Mouse (Mus musculus): ENCODE data around the gene Gm9887. TPM values are rescaled to one million over a fixed set of nuclear protein-coding genes. Genes with fewer than 3 reads are reported as not detected.
"Not testable (repeated sequence)": the region's sequence is repeated elsewhere in the genome, so short reads cannot be mapped to it uniquely, and the experiment has no call there.

The Gm9887 gene
- total and polyA plus RNA-seq, 3 experiments, result 3.4 to 4.3 TPM; not detected in 1

DNA sequence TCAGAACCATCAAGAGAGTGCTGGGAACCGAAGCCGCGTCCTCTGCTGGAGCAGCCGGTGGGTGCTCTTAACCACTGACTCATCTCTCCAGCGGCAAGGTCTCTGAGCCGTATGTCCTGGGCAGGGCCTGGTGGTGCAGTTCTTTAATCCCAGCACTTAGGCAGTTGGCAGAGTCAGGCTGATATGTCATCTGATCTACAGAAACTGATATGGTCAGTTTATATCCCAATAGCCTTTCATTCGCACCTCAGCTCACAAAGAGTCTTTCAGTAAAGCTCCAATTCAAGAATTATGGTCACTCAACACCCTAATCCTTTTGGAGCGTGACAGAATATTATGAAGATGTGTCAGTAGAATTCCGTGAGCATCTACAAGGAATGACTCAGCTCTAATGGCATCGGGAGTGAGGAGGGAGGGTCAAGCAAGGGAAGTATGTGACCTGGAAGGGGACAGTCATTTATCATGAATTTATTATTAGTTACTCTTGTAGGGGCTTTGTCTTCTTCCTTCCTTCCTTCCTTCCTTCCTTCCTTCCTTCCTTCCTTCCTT is 16.1 kb upstream of the Gm9887 start:
- dilution Hi-C loops (cut with MboI; ENCODE audit: extremely low pct_ligation_motif_present, extremely low pct_unique_long_range_greater_than_20kb, low sequenced_read_pairs) (no loop called here), in situ Hi-C loops (cut with MboI; ENCODE audit: low pct_ligation_motif_present, low pct_unique_long_range_greater_than_20kb, low sequenced_read_pairs) (no loop called here)
- H3K36me3 ChIP-seq (replicated peaks in 1 of 2; ENCODE audit: control insufficient read depth in 1 of 2, insufficient read depth in 1 of 2, low read length in 1 of 2), result no peaks in the 10 kb centered on the region
- no peaks in the 10 kb centered on the region for H3K9me3 ChIP-seq (replicated peaks; ENCODE audit: low read length)
- H3K27ac ChIP-seq (ENCODE audit: insufficient read depth, low read depth), result no peak overlapping the region
- no peak overlapping the region for H3K4me3 ChIP-seq (replicated peaks in 1 of 3; ENCODE audit: low read depth in 2 of 3, low read length in 2 of 3, poor library complexity in 1 of 3)
- no peaks in the 10 kb centered on the region for H3K27me3 ChIP-seq (replicated peaks)
- no peak overlapping the region for H3K4me2 ChIP-seq (ENCODE audit: insufficient read depth, low read depth, poor library complexity, severe bottlenecking)
- TF ChIP-seq SIN3A (IDR thresholded peaks at IDR 0.05; ENCODE audit: low read length), result no peak
- TF ChIP-seq MAX (IDR thresholded peaks at IDR 0.05; ENCODE audit: low read length), result no peak
- TF ChIP-seq TBP (conservative IDR thresholded peaks at IDR 0.05; ENCODE audit: low read depth, low read length), result no peak
- TF ChIP-seq UBTF (IDR thresholded peaks at IDR 0.05; ENCODE audit: low read depth, low read length), result no peak
- no peak for TF ChIP-seq ELF1 (IDR thresholded peaks at IDR 0.05; ENCODE audit: low read depth, low read length)
- no peak for TF ChIP-seq IRF4 (IDR thresholded peaks at IDR 0.05; ENCODE audit: low read depth, low read length)
- no peak for TF ChIP-seq EP300 (IDR thresholded peaks at IDR 0.05; ENCODE audit: low read length)
- TF ChIP-seq JUND (conservative IDR thresholded peaks at IDR 0.05; ENCODE audit: low read depth, low read length), result no peak
- no peak for TF ChIP-seq ZC3H11A (IDR thresholded peaks at IDR 0.05; ENCODE audit: low read depth, low read length)
- no peak for TF ChIP-seq HCFC1 (IDR thresholded peaks at IDR 0.05; ENCODE audit: low read depth, low read length)
- TF ChIP-seq ZMIZ1 (IDR thresholded peaks at IDR 0.05; ENCODE audit: low read depth, low read length), result no peak
- no peak for TF ChIP-seq CHD1 (IDR thresholded peaks at IDR 0.05; ENCODE audit: low read depth, low read length)
- TF ChIP-seq USF2 (conservative IDR thresholded peaks at IDR 0.05; ENCODE audit: low read depth, low read length), result no peak
- H3K79me2 ChIP-seq (replicated peaks; ENCODE audit: control insufficient read depth, extremely low read depth, insufficient read depth, poor library complexity, severe bottlenecking), result no peaks in the 10 kb centered on the region
- no peak overlapping the region for H3K9ac ChIP-seq (ENCODE audit: insufficient read depth, low read depth)
- peaks cover 9 to 30% of the 10 kb centered on the region in 2 experiments for H3K4me1 ChIP-seq (ENCODE audit: control insufficient read depth in 1 of 2, insufficient read depth in 2 of 2)
- DNase-seq (ENCODE audit: extremely low read depth), result no peak

DNA sequence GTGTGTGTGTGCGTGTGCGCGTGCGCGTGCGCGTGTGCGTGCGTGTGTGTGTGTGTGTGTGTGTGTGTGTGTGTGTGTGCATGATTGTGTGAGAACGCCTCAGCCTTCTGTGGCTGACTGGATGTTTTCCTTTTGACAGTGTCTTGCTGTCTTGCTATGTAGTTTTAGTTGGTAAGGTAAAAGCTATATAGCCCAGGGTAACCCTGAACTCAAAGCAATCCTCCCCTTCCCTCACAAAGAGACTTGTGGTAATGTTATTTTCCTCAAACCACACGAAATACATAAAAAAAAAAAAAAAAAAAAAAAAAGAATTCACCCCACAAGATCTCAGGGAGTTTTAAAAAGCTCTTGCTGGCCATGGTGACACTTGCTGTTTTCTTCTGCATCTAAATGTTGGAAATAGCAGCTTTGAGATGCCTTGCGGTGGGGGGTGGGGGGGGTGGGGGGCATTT is 14.0 kb upstream of the Gm9887 start:
- DNase-seq (ENCODE audit: extremely low read depth), result not testable (repeated sequence)

More for the DNA sequence above, 14.0 kb upstream of the Gm9887 start:
- Histone ChIP-seq H3K27ac (ENCODE audit: insufficient read depth, low read depth) (peak overlapping the region; percentile 96), H3K9ac (ENCODE audit: insufficient read depth, low read depth) (peak overlapping the region; percentile 48), H3K4me1 (ENCODE audit: control insufficient read depth in 1 of 2, insufficient read depth in 2 of 2) (peaks cover 9 to 35% of the 10 kb centered on the region in 2 experiments), H3K4me3 (replicated peaks in 1 of 3; ENCODE audit: low read depth in 2 of 3, low read length in 2 of 3, poor library complexity in 1 of 3) (peak overlapping the region in 1 of 3 experiments; percentile 49), H3K4me2 (ENCODE audit: insufficient read depth, low read depth, poor library complexity, severe bottlenecking) (peak overlapping the region; percentile 74)
- in situ Hi-C loops (cut with MboI; ENCODE audit: low pct_ligation_motif_present, low pct_unique_long_range_greater_than_20kb, low sequenced_read_pairs); dilution Hi-C loops (cut with MboI; ENCODE audit: extremely low pct_ligation_motif_present, extremely low pct_unique_long_range_greater_than_20kb, low sequenced_read_pairs); H3K9me3 ChIP-seq (replicated peaks; ENCODE audit: low read length); H3K36me3 ChIP-seq (replicated peaks in 1 of 2; ENCODE audit: control insufficient read depth in 1 of 2, insufficient read depth in 1 of 2, low read length in 1 of 2); H3K79me2 ChIP-seq (replicated peaks; ENCODE audit: control insufficient read depth, extremely low read depth, insufficient read depth, poor library complexity, severe bottlenecking); H3K27me3 ChIP-seq (replicated peaks): not testable (repeated sequence)
- peak; percentile 74 for TF ChIP-seq ZNF384 (IDR thresholded peaks at IDR 0.05; ENCODE audit: low read depth, low read length)
